11 mouse cellular contexts compared by ENCODE assay signal in genomic region chr8:11262031-11262735, GRCm38 (mm10). TPM values are rescaled to one million over a fixed set of nuclear protein-coding genes. Genes with fewer than 3 reads are reported as not detected.
DNase-seq lines count a peak whose midpoint lies in the region; ATAC-seq lines count a peak whose summit lies in the region.
"Had no signal": no experiment of that assay in that cellular context is flagged by ENCODE, and none has a peak within 500 bp of the region (broad histone marks: within the 10 kb centered on the region; RNA-seq: fewer than 3 reads in every experiment).

No protein-coding gene starts in this region.

- no peaks in the 10 kb centered on the region for H3K9me3 ChIP-seq in heart, embryonic 15.5 days (replicated peaks)
- H3K9me3 ChIP-seq in lung, embryonic 16.5 days (ENCODE audit: control insufficient read depth, low read length), result no peaks in the 10 kb centered on the region
- no peaks in the 10 kb centered on the region for H3K9me3 ChIP-seq in forebrain, embryonic 16.5 days (ENCODE audit: control insufficient read depth, low read length)
- H3K9me3 ChIP-seq in midbrain, embryonic 11.5 days (ENCODE audit: control insufficient read depth, low read length), result no peaks in the 10 kb centered on the region
- H3K9me3 ChIP-seq: hindbrain, embryonic 10.5 days had no signal

- H3K27ac ChIP-seq in brown adipose tissue, adult 24 weeks (replicated peaks; ENCODE audit: low read depth, low read length), result peak overlapping the region; percentile 81
- H3K27ac ChIP-seq in heart, embryonic 15.5 days, result peak overlapping the region; percentile 55
- H3K27ac ChIP-seq in lung, embryonic 16.5 days (ENCODE audit: low read length), result peak overlapping the region; percentile 15; the same call in 1 of the 2 replicates
- no peak overlapping the region for H3K27ac ChIP-seq in forebrain, embryonic 16.5 days (ENCODE audit: low read length)
- H3K27ac ChIP-seq in midbrain, embryonic 11.5 days (ENCODE audit: low read depth, low read length), result no peak overlapping the region
- H3K27ac ChIP-seq: hindbrain, embryonic 10.5 days had no signal

- no peaks in the 10 kb centered on the region for H3K27me3 ChIP-seq in heart, embryonic 15.5 days
- H3K27me3 ChIP-seq in lung, embryonic 16.5 days (ENCODE audit: control insufficient read depth, insufficient read depth, low read depth, low read length), result no peaks in the 10 kb centered on the region
- no peaks in the 10 kb centered on the region for H3K27me3 ChIP-seq in forebrain, embryonic 16.5 days (replicated peaks; ENCODE audit: control insufficient read depth, insufficient read depth, low read length)
- H3K27me3 ChIP-seq in midbrain, embryonic 11.5 days (ENCODE audit: control insufficient read depth, insufficient read depth, low read length), result no peaks in the 10 kb centered on the region

- H3K9ac ChIP-seq in heart, embryonic 15.5 days, result no peak overlapping the region
- no peak overlapping the region for H3K9ac ChIP-seq in lung, embryonic 16.5 days (ENCODE audit: low read length)
- H3K9ac ChIP-seq in forebrain, embryonic 16.5 days (replicated peaks; ENCODE audit: low read depth, low read length), result no peak overlapping the region
- H3K9ac ChIP-seq in midbrain, embryonic 11.5 days (ENCODE audit: low read length), result no peak overlapping the region

- no peak overlapping the region for H3K4me3 ChIP-seq in brown adipose tissue, adult 24 weeks (ENCODE audit: insufficient read depth, low read depth, low read length)
- H3K4me3 ChIP-seq in heart, embryonic 15.5 days, result no peak overlapping the region
- no peak overlapping the region for H3K4me3 ChIP-seq in lung, embryonic 16.5 days (ENCODE audit: low read length)
- no peak overlapping the region for H3K4me3 ChIP-seq in forebrain, embryonic 16.5 days (replicated peaks; ENCODE audit: low read length)
- H3K4me3 ChIP-seq in midbrain, embryonic 11.5 days (ENCODE audit: low read depth, low read length), result no peak overlapping the region
- H3K4me3 ChIP-seq: hindbrain, embryonic 10.5 days had no signal

- DNase-seq in 3134 (ENCODE audit: extremely low read depth, insufficient read length, low spot score), result peak; percentile 69
- no peak for DNase-seq in cerebellum, postnatal 25 days
- no peak for DNase-seq in midbrain, embryonic 11.5 days (ENCODE audit: low spot score, missing footprints)
- DNase-seq in testis, postnatal 14 days (ENCODE audit: low spot score), result no peak
- DNase-seq: adrenal gland, adult 2 months; cerebellum, adult 9-10 months had no signal

- 66% methylated on average over 15 of the region's 15 CpGs for WGBS in heart, embryonic 15.5 days
- 61% methylated on average over 15 of the region's 15 CpGs for WGBS in lung, embryonic 16.5 days
- 88% methylated on average over 15 of the region's 15 CpGs for WGBS in forebrain, embryonic 16.5 days
- WGBS in midbrain, embryonic 11.5 days, result 87% methylated on average over 15 of the region's 15 CpGs

- peaks cover 61% of the 10 kb centered on the region for H3K4me1 ChIP-seq in brown adipose tissue, adult 24 weeks (ENCODE audit: control insufficient read depth, insufficient read depth, insufficient read length, low read length)
- peaks cover 74% of the 10 kb centered on the region for H3K4me1 ChIP-seq in heart, embryonic 15.5 days (replicated peaks)
- peaks cover 50% of the 10 kb centered on the region for H3K4me1 ChIP-seq in lung, embryonic 16.5 days (replicated peaks; ENCODE audit: control insufficient read depth, insufficient read depth, low read length)
- H3K4me1 ChIP-seq in forebrain, embryonic 16.5 days (replicated peaks; ENCODE audit: control insufficient read depth, insufficient read depth, low read length), result no peaks in the 10 kb centered on the region
- H3K4me1 ChIP-seq in midbrain, embryonic 11.5 days (ENCODE audit: control insufficient read depth, insufficient read depth, low read length), result no peaks in the 10 kb centered on the region

- no peaks in the 10 kb centered on the region for H3K36me3 ChIP-seq in heart, embryonic 15.5 days
- H3K36me3 ChIP-seq in lung, embryonic 16.5 days (ENCODE audit: control insufficient read depth, insufficient read depth, low read length), result peaks cover 10% of the 10 kb centered on the region
- H3K36me3 ChIP-seq in forebrain, embryonic 16.5 days (ENCODE audit: control insufficient read depth, insufficient read depth), result no peaks in the 10 kb centered on the region
- no peaks in the 10 kb centered on the region for H3K36me3 ChIP-seq in midbrain, embryonic 11.5 days (ENCODE audit: control insufficient read depth, insufficient read depth, low read length)
- H3K36me3 ChIP-seq: hindbrain, embryonic 10.5 days had no signal

- peak; percentile 61 for ATAC-seq in heart, embryonic 15.5 days (replicated peaks; ENCODE audit: insufficient number of reproducible peaks, insufficient read depth, low FRiP score, low read depth)
- peak; percentile 60 for ATAC-seq in lung, embryonic 16.5 days (ENCODE audit: low read depth)
- no peak for ATAC-seq in forebrain, embryonic 16.5 days
- no peak for ATAC-seq in midbrain, embryonic 11.5 days (ENCODE audit: low FRiP score)

- H3K4me2 ChIP-seq in heart, embryonic 15.5 days, result no peak overlapping the region
- H3K4me2 ChIP-seq in lung, embryonic 16.5 days (ENCODE audit: low read depth, low read length), result no peak overlapping the region
- H3K4me2 ChIP-seq in forebrain, embryonic 16.5 days (ENCODE audit: low read length), result no peak overlapping the region
- H3K4me2 ChIP-seq in midbrain, embryonic 11.5 days, result no peak overlapping the region

RNA-seq across cellular contexts. Expression of gene Col4a2, which starts 50.4 kb away (rescaled TPM):
- 51.1 and 77.2 TPM in 2 replicates for polyA plus RNA-seq in brown adipose tissue, adult 24 weeks (2012; ENCODE audit: insufficient read depth, insufficient read length, missing spikeins)
- 89.8 and 106 TPM in 2 replicates for polyA plus RNA-seq in heart, embryonic 15.5 days (2015; fragmentation: Nextera tagmentation; extraction: Ambion mirVana)
- 113 and 117 TPM in 2 replicates for polyA plus RNA-seq in lung, embryonic 16.5 days (2015; fragmentation: Nextera tagmentation; extraction: Ambion mirVana)
- 29.1 and 35.3 TPM in 2 replicates for polyA plus RNA-seq in forebrain, embryonic 16.5 days (2015; fragmentation: Nextera tagmentation; extraction: Ambion mirVana)
- 28.5 and 34.1 TPM in 2 replicates for polyA plus RNA-seq in midbrain, embryonic 11.5 days (2014; fragmentation: Nextera tagmentation; extraction: Ambion mirVana)

RNA-seq across cellular contexts. Expression of gene Col4a1, which starts 50.4 kb away (rescaled TPM):
- 142 and 186 TPM in 2 replicates for polyA plus RNA-seq in brown adipose tissue, adult 24 weeks (2012; ENCODE audit: insufficient read depth, insufficient read length, missing spikeins)
- 191 and 245 TPM in 2 replicates for polyA plus RNA-seq in heart, embryonic 15.5 days (2015; fragmentation: Nextera tagmentation; extraction: Ambion mirVana)
- 368 and 370 TPM in 2 replicates for polyA plus RNA-seq in lung, embryonic 16.5 days (2015; fragmentation: Nextera tagmentation; extraction: Ambion mirVana)
- 69.0 and 90.6 TPM in 2 replicates for polyA plus RNA-seq in forebrain, embryonic 16.5 days (2015; fragmentation: Nextera tagmentation; extraction: Ambion mirVana)
- polyA plus RNA-seq in midbrain, embryonic 11.5 days (2014; fragmentation: Nextera tagmentation; extraction: Ambion mirVana), result 105 and 115 TPM in 2 replicates

Comparison
In these comparisons a context has a peak if more than half of its experiments do, and no peak if none do; other contexts are left out.
1. H3K27ac ChIP-seq: peak in brown adipose tissue, adult 24 weeks (single experiment), heart, embryonic 15.5 days (single experiment) and lung, embryonic 16.5 days (single experiment); none in forebrain, embryonic 16.5 days (single experiment) and midbrain, embryonic 11.5 days (single experiment).
2. ATAC-seq: peak in heart, embryonic 15.5 days (single experiment) and lung, embryonic 16.5 days (single experiment); none in forebrain, embryonic 16.5 days (single experiment) and midbrain, embryonic 11.5 days (single experiment).